22 mouse cellular contexts compared by ENCODE assay signal in genomic region chr2:31633531-31633930, GRCm38 (mm10). TPM values are rescaled to one million over a fixed set of nuclear protein-coding genes. Genes with fewer than 3 reads are reported as not detected.
DNase-seq lines count a peak whose midpoint lies in the region; ATAC-seq and TF ChIP-seq lines count a peak whose summit lies in the region.
"Had no signal": no experiment of that assay in that cellular context is flagged by ENCODE, and none has a peak within 500 bp of the region (broad histone marks: within the 10 kb centered on the region; RNA-seq: fewer than 3 reads in every experiment).

No protein-coding gene starts in this region.

- no peak for TF ChIP-seq EP300 in lung, postnatal 0 days (IDR thresholded peaks at IDR 0.05)

- 35% methylated on average over 3 of the region's 3 CpGs for WGBS in lung, postnatal 0 days

- H3K36me3 ChIP-seq in lung, postnatal 0 days (ENCODE audit: insufficient read depth, low read length): no peaks in the 10 kb centered on the region
- H3K36me3 ChIP-seq: embryonic facial prominence, embryonic 10.5 days; embryonic facial prominence, embryonic 12.5 days; forebrain, embryonic 15.5 days; G1E had no signal

- H3K4me1 ChIP-seq in lung, postnatal 0 days (ENCODE audit: insufficient read depth, low read depth, low read length): peaks cover 2% of the 10 kb centered on the region; the same call in 1 of the 2 replicates

- no peaks in the 10 kb centered on the region for H3K9me3 ChIP-seq in lung, postnatal 0 days (ENCODE audit: low read length)
- H3K9me3 ChIP-seq: embryonic facial prominence, embryonic 10.5 days; embryonic facial prominence, embryonic 12.5 days; forebrain, embryonic 13.5 days; forebrain, embryonic 15.5 days had no signal

- no peak overlapping the region for H3K9ac ChIP-seq in lung, postnatal 0 days (replicated peaks; ENCODE audit: low read depth)
- H3K9ac ChIP-seq: embryonic facial prominence, embryonic 12.5 days; forebrain, embryonic 13.5 days; forebrain, embryonic 15.5 days; forebrain, postnatal 0 days had no signal

- peak; percentile 5 for DNase-seq in lung, postnatal 0 days (ENCODE audit: low spot score)
- DNase-seq in lung, postnatal 10 days: no peak
- DNase-seq in NIH3T3 (ENCODE audit: low read depth): peak; percentile 55
- no peak for DNase-seq in urinary bladder, postnatal 14 days (ENCODE audit: low spot score)
- DNase-seq in retina, embryonic 14.5 days (ENCODE audit: low spot score): no peak
- DNase-seq: adrenal gland, adult 2 months; adrenal gland, postnatal 10 days; adrenal gland, postnatal 25 days; B cell, adult 2 months; cerebellum, adult 11-12 months; cerebellum, adult 2 months; cerebellum, adult 9-10 months; cerebellum, postnatal 10 days; cerebellum, postnatal 25 days; forebrain, postnatal 0 days had no signal

- H3K27me3 ChIP-seq in lung, postnatal 0 days (replicated peaks; ENCODE audit: insufficient read depth, low read length): peaks cover 60% of the 10 kb centered on the region
- H3K27me3 ChIP-seq: CH12.LX had no signal

- TF ChIP-seq CTCF in lung, postnatal 0 days (IDR thresholded peaks at IDR 0.05): no peak

- H3K4me3 ChIP-seq in lung, postnatal 0 days (ENCODE audit: low read depth, low read length): no peak overlapping the region
- H3K4me3 ChIP-seq: embryonic facial prominence, embryonic 10.5 days; embryonic facial prominence, embryonic 12.5 days; forebrain, embryonic 13.5 days; forebrain, embryonic 15.5 days had no signal

- no peak overlapping the region for H3K4me2 ChIP-seq in lung, postnatal 0 days (replicated peaks; ENCODE audit: low read depth, low read length)
- H3K4me2 ChIP-seq: embryonic facial prominence, embryonic 12.5 days; forebrain, embryonic 13.5 days; forebrain, embryonic 15.5 days had no signal

- no peak overlapping the region for H3K27ac ChIP-seq in lung, postnatal 0 days (ENCODE audit: low read length)
- H3K27ac ChIP-seq: embryonic facial prominence, embryonic 10.5 days; embryonic facial prominence, embryonic 12.5 days; forebrain, embryonic 13.5 days; forebrain, embryonic 15.5 days had no signal

- peak; percentile 12; the same call in 1 of the 2 replicates for ATAC-seq in lung, postnatal 0 days
- ATAC-seq: CD4-positive, CD25-positive, alpha-beta regulatory T cell, adult 4 months; forebrain, embryonic 13.5 days; forebrain, embryonic 15.5 days; forebrain, postnatal 0 days had no signal

RNA-seq across cellular contexts. Expression of gene Prdm12, which starts 6.3 kb away (rescaled TPM):
- not detected in 2 replicates for polyA plus RNA-seq in lung, postnatal 0 days (2015; fragmentation: Nextera tagmentation; extraction: Ambion mirVana)
- polyA plus RNA-seq: adrenal gland, adult 2 months; CD4-positive, CD25-positive, alpha-beta regulatory T cell, adult 4 months; cerebellum, adult 2 months; G1E had no signal

RNA-seq across cellular contexts. Expression of gene Exosc2, which starts 37.0 kb away (rescaled TPM):
- polyA plus RNA-seq in lung, postnatal 0 days (2015; fragmentation: Nextera tagmentation; extraction: Ambion mirVana): 17.7 and 18.7 TPM in 2 replicates

RNA-seq across cellular contexts. Expression of gene Abl1, which starts 54.6 kb away (rescaled TPM):
- polyA plus RNA-seq in lung, postnatal 0 days (2015; fragmentation: Nextera tagmentation; extraction: Ambion mirVana): 15.6 and 16.3 TPM in 2 replicates

Comparison
In these comparisons a context has a peak if more than half of its experiments do, and no peak if none do; other contexts are left out.
1. DNase-seq: peak in lung, postnatal 0 days (single experiment) and NIH3T3 (single experiment); none in lung, postnatal 10 days (single experiment), urinary bladder, postnatal 14 days (single experiment) and retina, embryonic 14.5 days (single experiment).